Mouse (Mus musculus): ENCODE measurements around the gene Sstr3. TPM values are rescaled to one million over a fixed set of nuclear protein-coding genes. Genes with fewer than 3 reads are reported as not detected.

Gene Sstr3
- polyA plus RNA-seq, 1 experiment from 2014 or later = 0.29 TPM

DNA sequence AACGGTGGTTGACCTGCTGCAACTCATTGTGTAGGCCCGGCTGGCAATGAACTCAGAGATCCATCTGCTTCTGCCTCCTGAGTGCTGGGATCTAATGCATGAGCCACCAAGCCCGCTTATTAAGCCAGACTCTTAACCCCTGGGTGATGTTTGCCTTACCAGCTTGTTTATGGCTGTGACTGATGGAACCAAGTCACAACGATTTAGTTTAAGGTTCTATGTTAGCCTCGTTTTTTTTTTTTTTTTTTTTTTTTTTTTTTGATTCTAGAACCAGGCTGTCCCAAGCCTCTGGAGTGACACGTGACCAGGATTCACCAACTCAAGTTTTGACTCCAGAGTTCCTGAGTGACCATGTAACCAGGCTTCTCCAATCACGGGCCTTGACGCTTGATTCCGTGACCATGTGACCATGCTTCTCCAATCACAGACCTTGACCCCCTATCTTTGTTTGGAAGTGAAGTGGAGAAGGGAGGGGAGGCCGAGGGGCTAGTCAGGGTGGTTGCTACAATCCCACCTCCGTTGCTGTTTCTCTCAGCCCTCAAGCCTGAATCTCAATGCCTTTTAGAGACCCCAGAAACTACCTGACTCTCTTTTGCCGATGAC, 35.1 kb downstream of the Sstr3 start:
- Histone ChIP-seq H3K4me3 (no peak overlapping the region), H3K27ac (replicated peaks) (peak overlapping the region; percentile 33), H3K9ac (0 out of 2 replicates have a peak overlapping the region, but pooled peaks have one; percentile 45), H3K27me3 (no peaks in the 10 kb centered on the region), H3K36me3 (no peaks in the 10 kb centered on the region), H3K9me3 (no peaks in the 10 kb centered on the region), H3K4me2 (peak overlapping the region; percentile 30; the same call in 1 of the 2 replicates), H3K4me1 (replicated peaks) (peaks cover 9% of the 10 kb centered on the region)
- ATAC-seq (ENCODE audit: low read depth) = no peak
- 47% methylated on average over 12 of the region's 12 CpGs for whole genome bisulfite sequencing

DNA sequence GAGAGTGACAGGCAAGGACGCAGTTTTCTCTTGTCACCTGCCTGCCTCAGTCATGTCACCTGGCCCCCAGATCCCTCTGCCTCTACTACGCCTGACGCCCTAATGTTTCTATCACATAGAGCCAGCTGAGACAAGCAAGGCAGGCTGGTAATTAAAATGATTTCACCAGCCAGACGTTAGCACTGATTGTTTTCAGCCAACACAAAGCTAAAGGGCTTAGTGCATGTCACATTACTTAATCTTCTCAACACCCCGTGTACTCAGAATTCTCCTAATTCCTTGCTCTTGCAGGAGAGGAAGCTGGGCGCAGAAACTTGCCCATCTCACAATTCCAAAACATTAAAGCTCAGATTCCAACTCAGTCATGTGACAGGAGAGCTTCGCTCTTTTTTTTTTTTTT, 36.0 kb downstream of the Sstr3 start:
- 74% methylated on average over 7 of the region's 7 CpGs for WGBS
- Histone ChIP-seq H3K36me3 (no peaks in the 10 kb centered on the region), H3K9me3 (no peaks in the 10 kb centered on the region), H3K9ac (no peak overlapping the region), H3K27me3 (no peaks in the 10 kb centered on the region), H3K4me1 (replicated peaks) (peaks cover 9% of the 10 kb centered on the region), H3K27ac (replicated peaks) (no peak overlapping the region), H3K4me3 (no peak overlapping the region), H3K4me2 (no peak overlapping the region)
- no peak for ATAC-seq (ENCODE audit: low read depth)

DNA sequence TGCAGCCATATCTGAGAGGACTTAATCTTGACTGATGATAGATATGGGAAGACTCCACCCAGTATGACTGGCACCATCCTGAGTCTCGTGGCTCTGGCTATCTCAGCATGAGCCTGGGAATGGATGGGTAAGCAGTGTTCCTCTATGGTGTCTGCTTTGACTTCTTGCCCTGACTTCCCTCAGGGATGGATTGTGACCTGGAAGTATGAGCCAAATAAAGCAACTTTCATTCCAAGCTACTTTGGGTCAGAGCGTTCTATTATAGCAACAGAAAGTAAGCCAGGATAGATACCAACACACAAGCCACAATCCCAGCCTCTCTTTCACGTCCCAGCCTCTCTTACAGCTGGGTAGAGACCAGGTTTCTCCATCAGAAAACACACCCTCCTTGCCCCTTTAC, 38.9 kb downstream of the Sstr3 start:
- ATAC-seq (ENCODE audit: low read depth) = no peak
- WGBS = 85% methylated on average over 3 of the region's 3 CpGs
- Histone ChIP-seq H3K4me3 (no peak overlapping the region), H3K4me1 (replicated peaks) (peaks cover 9% of the 10 kb centered on the region), H3K36me3 (no peaks in the 10 kb centered on the region), H3K4me2 (no peak overlapping the region), H3K27me3 (no peaks in the 10 kb centered on the region), H3K9ac (no peak overlapping the region), H3K27ac (replicated peaks) (no peak overlapping the region), H3K9me3 (no peaks in the 10 kb centered on the region)

DNA sequence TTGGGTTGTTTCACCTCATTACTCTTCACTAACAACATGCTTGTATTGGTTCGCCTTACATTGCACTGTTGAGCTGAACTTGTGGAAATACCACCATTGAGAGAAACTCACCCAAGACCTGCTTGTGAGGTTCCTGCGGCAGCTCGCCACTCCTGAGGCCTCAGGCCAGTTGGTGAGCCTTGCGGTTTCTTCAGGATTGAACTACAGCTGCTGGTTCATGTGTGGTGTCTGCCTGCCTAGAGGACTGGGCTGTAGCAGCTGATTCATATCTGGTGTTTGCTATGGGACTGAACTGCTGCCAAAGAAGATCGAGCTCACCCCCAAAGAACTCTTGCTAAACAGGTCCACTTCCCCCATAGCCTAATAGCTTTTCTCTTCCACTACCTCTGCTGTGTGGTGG, 39.7 kb downstream of the Sstr3 start:
- 93% methylated on average over 5 of the region's 5 CpGs for WGBS
- H3K27ac ChIP-seq (replicated peaks) = no peak overlapping the region
- peaks cover 2% of the 10 kb centered on the region; the same call in 1 of the 2 replicates for H3K4me1 ChIP-seq (replicated peaks)
- no peak for ATAC-seq (ENCODE audit: low read depth)
- no peak overlapping the region for H3K4me3 ChIP-seq
- H3K9me3 ChIP-seq = no peaks in the 10 kb centered on the region
- no peaks in the 10 kb centered on the region for H3K27me3 ChIP-seq
- H3K36me3 ChIP-seq = no peaks in the 10 kb centered on the region
- no peak overlapping the region for H3K4me2 ChIP-seq
- no peak overlapping the region for H3K9ac ChIP-seq

DNA sequence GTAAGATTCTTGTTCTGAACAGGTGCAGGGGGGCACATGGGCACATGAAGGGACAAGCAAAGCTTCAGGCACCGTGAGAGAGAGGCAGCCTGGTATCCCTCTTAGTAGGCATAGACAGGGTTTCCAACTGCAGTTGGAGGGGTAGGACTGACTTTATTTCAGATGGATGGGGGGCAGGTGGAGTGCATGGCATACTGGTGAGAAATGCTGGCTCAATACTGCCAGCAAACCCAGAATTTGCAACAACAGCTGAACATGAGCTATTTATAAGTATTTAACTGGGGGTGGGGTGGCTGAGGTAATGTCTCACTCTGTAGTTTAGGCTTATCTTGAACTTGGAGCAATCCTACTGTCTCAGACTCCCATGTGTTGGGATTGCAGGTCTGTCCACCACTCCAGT, 40.5 kb downstream of the Sstr3 start:
- Histone ChIP-seq H3K27ac (replicated peaks) (no peak overlapping the region), H3K9ac (no peak overlapping the region), H3K27me3 (no peaks in the 10 kb centered on the region), H3K36me3 (no peaks in the 10 kb centered on the region), H3K4me1 (replicated peaks) (no peaks in the 10 kb centered on the region), H3K4me2 (no peak overlapping the region), H3K9me3 (no peaks in the 10 kb centered on the region), H3K4me3 (no peak overlapping the region)
- WGBS = 72% methylated on average over 1 of the region's 1 CpGs
- no peak for ATAC-seq (ENCODE audit: low read depth)

DNA sequence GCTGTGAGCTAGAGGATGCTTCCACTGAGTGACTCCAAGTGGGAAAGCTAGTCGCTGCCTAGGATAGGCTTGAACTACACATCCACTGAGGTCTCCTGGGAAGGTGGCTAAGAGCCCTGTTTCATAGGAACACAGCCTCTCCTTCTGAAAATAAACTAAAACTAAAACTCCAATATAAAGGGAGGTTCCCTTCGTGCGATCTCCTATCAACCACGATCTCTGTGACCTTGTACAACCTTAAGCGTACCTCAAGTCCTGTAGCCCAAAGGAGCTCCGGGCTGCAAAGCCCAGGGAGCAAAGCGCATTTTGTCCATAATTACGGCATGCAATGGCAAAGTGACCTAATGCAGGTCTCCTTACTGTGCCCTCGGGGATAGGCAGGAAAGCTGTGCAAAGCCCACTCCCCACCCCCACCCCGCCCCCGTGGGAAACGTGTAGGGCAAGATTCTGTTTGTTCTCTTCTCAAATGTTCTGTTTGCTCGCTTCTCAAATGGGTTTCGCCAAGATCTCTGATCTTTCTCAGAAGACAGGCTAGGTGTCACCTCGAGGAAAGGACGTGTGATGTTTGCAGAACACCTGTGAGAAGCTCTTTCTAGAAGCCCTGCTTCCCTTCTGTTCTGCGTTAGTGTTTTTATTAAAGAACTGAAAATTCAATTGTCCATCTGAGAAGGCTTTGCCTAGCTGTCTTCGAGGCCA, 41.9 kb downstream of the Sstr3 start:
- no peak for ATAC-seq (ENCODE audit: low read depth)
- Histone ChIP-seq H3K4me3 (no peak overlapping the region), H3K27me3 (no peaks in the 10 kb centered on the region), H3K9ac (no peak overlapping the region), H3K27ac (replicated peaks) (no peak overlapping the region), H3K4me1 (replicated peaks) (no peaks in the 10 kb centered on the region), H3K9me3 (no peaks in the 10 kb centered on the region), H3K36me3 (no peaks in the 10 kb centered on the region), H3K4me2 (no peak overlapping the region)
- 88% methylated on average over 18 of the region's 18 CpGs for WGBS

DNA sequence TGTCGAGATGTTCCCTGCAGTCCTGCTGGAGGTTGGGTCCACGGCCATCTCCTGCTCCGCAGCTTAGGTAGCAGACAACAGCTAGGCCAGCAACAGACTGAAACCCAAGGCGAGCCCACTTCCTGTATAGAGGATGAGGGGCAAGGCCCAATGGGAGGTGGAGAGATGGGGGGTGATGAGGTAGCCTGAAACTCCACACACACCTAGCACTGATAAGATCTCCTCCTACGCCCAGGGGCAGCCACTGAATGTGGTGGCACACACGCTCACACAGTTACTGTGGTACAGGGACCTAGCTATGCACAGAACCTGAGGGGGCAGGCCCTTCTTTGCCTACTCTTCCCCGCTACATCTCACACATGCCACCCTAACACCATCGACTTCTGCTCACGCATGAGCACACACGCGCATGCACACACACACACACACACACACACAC, 49.5 kb downstream of the Sstr3 start, which contains the start of gene Il2rb:
Gene Il2rb, minus strand, starts transcription at position 304 of the 439 bp plus-strand sequence.
- H3K9me3 ChIP-seq = no peaks in the 10 kb centered on the region
- no peaks in the 10 kb centered on the region for H3K4me1 ChIP-seq (replicated peaks)
- H3K36me3 ChIP-seq = no peaks in the 10 kb centered on the region
- H3K27me3 ChIP-seq = no peaks in the 10 kb centered on the region
- no peak within 1 kb of the TSS for H3K9ac ChIP-seq
- H3K27ac ChIP-seq (replicated peaks) = no peak within 1 kb of the TSS
- H3K4me3 ChIP-seq = no peak within 1 kb of the TSS
- WGBS = 89% methylated on average over 11 of the region's 11 CpGs
- no peak within 1 kb of the TSS for H3K4me2 ChIP-seq
- ATAC-seq (ENCODE audit: low read depth) = no peak

DNA sequence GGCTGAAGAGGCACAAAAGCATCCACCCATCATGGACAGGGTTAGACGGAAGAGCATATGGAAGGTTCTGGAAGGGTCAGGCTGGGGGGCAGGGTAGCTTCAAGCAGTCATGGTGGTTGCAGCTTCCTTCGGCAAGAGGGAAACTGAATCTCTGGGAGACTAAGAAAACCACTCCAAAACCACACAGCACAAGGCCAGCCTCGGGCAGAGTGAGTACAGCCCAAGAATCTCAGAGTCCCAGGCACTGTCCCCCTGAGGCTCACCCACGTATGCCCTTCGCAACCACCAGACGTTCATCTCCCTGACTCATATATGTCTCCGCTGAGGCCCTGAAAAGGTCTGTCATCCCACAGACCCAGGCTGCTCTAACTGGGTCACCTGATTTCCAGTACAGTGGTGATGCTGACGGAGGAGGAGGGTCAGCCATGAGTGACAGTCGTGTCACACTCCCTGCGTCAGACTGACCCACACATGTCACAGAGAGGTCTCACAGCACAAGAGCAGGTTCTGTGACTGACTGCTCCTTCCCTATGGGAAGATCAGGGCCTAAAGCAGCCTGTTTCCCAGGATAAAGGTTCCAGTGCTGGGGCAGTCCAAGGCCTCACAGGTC, 51.0 kb downstream of the Sstr3 start:
- 79% methylated on average over 10 of the region's 10 CpGs for WGBS
- Histone ChIP-seq H3K27ac (replicated peaks) (no peak overlapping the region), H3K4me1 (replicated peaks) (no peaks in the 10 kb centered on the region), H3K27me3 (no peaks in the 10 kb centered on the region), H3K9ac (no peak overlapping the region), H3K4me3 (no peak overlapping the region), H3K4me2 (no peak overlapping the region), H3K9me3 (no peaks in the 10 kb centered on the region), H3K36me3 (no peaks in the 10 kb centered on the region)
- no peak for ATAC-seq (ENCODE audit: low read depth)

DNA sequence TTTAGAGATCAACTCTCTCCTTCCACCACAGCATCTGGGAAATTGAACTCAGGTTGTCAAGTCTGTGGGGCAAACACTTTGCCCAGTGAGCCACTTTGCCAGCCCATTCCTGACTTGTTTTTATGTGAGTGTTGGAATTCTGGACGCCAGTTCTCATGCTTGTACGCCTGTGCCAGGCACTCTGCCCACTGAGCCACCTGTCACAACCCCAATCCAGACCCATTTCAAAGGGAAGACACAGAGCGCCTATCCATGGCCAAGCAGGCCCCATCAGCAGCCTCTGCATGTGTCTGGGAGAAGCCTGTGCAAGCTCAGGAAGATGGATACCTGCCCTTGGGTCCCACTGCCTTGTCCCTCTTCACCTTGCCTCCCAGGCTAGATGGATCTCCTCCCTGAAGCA, 53.2 kb downstream of the Sstr3 start:
- Histone ChIP-seq H3K36me3 (no peaks in the 10 kb centered on the region), H3K4me3 (no peak overlapping the region), H3K9ac (no peak overlapping the region), H3K27ac (replicated peaks) (no peak overlapping the region), H3K4me1 (replicated peaks) (no peaks in the 10 kb centered on the region), H3K9me3 (no peaks in the 10 kb centered on the region), H3K4me2 (no peak overlapping the region), H3K27me3 (no peaks in the 10 kb centered on the region)
- no peak for ATAC-seq (ENCODE audit: low read depth)
- WGBS = 72% methylated on average over 3 of the region's 3 CpGs

DNA sequence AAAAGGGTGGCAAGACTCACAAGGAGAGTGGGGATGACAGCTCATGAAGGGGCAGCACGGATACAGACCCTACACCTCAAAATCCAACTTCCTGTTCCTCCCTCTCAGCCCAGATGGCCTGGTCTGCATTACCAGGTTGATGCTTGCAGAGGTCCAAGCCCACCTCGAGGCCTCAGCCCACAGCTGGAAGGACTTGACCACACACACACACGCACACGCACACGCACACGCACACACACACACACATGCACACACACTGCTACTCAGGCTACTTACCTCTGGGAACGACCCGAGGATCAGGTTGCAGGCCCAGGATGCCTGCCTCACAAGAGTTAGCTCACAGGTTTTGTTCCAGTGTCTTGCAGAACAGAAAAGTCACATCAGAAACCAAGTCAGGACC, 54.6 kb downstream of the Sstr3 start:
- H3K4me2 ChIP-seq = no peak overlapping the region
- H3K27ac ChIP-seq (replicated peaks) = no peak overlapping the region
- WGBS = 86% methylated on average over 8 of the region's 8 CpGs
- H3K36me3 ChIP-seq = no peaks in the 10 kb centered on the region
- no peak overlapping the region for H3K4me3 ChIP-seq
- no peaks in the 10 kb centered on the region for H3K4me1 ChIP-seq (replicated peaks)
- H3K9me3 ChIP-seq = no peaks in the 10 kb centered on the region
- no peaks in the 10 kb centered on the region for H3K27me3 ChIP-seq
- no peak overlapping the region for H3K9ac ChIP-seq
- ATAC-seq (ENCODE audit: low read depth) = no peak

DNA sequence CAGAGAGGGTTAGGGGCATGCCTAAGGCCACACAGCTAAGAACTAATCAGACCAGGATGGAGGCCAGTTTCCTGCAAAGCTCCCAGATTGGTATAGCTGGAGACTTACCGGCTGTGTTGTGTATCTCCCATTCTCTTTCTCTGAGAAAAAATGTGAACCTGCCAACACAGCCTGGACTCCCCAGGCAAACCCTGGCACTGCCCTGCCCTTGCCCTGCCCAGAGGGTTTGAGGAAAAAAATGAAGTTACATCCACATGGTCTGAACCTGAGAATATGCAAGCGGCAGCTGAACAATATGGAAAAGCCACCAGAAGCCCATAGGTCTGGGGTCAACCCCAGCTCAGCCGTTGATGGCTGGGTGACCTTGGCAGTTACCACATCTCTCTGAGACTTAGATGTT, 55.2 kb downstream of the Sstr3 start:
- no peaks in the 10 kb centered on the region for H3K9me3 ChIP-seq
- ATAC-seq (ENCODE audit: low read depth) = no peak
- no peaks in the 10 kb centered on the region for H3K27me3 ChIP-seq
- no peak overlapping the region for H3K4me2 ChIP-seq
- WGBS = 88% methylated on average over 3 of the region's 3 CpGs
- H3K36me3 ChIP-seq = no peaks in the 10 kb centered on the region
- no peaks in the 10 kb centered on the region for H3K4me1 ChIP-seq (replicated peaks)
- H3K4me3 ChIP-seq = no peak overlapping the region
- H3K9ac ChIP-seq = no peak overlapping the region
- H3K27ac ChIP-seq (replicated peaks) = no peak overlapping the region

DNA sequence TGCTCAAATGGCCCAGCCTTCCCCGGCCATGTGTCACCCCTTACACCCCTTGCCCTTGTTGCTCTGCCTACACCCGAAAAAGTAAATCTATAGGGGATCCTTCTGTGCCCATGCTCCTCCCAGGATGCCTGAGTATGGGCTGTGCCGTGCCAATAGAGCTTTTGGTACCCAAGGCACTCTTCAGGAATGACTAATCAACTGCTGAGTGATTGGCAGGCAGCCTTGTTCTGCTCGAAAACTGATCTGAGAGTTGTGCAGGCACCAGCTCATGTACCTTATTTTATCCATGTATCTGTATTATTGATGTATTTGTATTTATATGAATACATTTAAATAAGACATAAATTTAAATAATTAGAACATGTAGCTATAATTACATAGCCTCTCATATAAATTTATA, 57.4 kb downstream of the Sstr3 start:
- no peaks in the 10 kb centered on the region for H3K27me3 ChIP-seq
- no peaks in the 10 kb centered on the region for H3K9me3 ChIP-seq
- H3K4me1 ChIP-seq (replicated peaks) = no peaks in the 10 kb centered on the region
- no peaks in the 10 kb centered on the region for H3K36me3 ChIP-seq
- H3K4me3 ChIP-seq = no peak overlapping the region
- no peak overlapping the region for H3K4me2 ChIP-seq
- no peak overlapping the region for H3K9ac ChIP-seq
- WGBS = 71% methylated on average over 4 of the region's 4 CpGs
- no peak for ATAC-seq (ENCODE audit: low read depth)
- no peak overlapping the region for H3K27ac ChIP-seq (replicated peaks)

Measured in neural tube, embryonic 13.5 days (tissue).